Mouse (Mus musculus) neural tube, embryonic 13.5 days (tissue): Measurements from ENCODE around the gene Chic2. TPM values are rescaled to one million over a fixed set of nuclear protein-coding genes. Genes with fewer than 3 reads are reported as not detected.
A peak's percentile ranks its signal among the peaks of the same experiment; 100 is the strongest.

Experiments
- ATAC-seq: fragments of 200-750 bp; cut with Nextera tagmentation; 2 replicates; pipeline ENCODE4 v1.8.0; 2017; ENCODE audit warnings: low read depth, mild to moderate bottlenecking, moderate TSS enrichment, moderate library complexity
- H3K27ac ChIP-seq: fragments of 300-500 bp; sonication (generic); replicated peaks from 2 replicates; pipeline ENCODE4 v1.5.1; 2015; ENCODE audit warnings: moderate library complexity, mild to moderate bottlenecking, inconsistent platforms
- H3K27me3 ChIP-seq: fragments of 300-500 bp; sonication (generic); 2 replicates; pipeline ENCODE4 v1.6.1; 2015; ENCODE audit warnings: mild to moderate bottlenecking, inconsistent platforms
- H3K36me3 ChIP-seq: fragments of 300-500 bp; sonication (generic); 2 replicates; pipeline ENCODE4 v1.6.1; 2015; ENCODE audit warnings: mild to moderate bottlenecking, inconsistent platforms
- H3K4me1 ChIP-seq: fragments of 300-500 bp; sonication (generic); replicated peaks from 2 replicates; pipeline ENCODE4 v1.6.1; 2015; ENCODE audit warnings: inconsistent platforms
- H3K4me2 ChIP-seq: fragments of 300-500 bp; sonication (generic); 2 replicates; pipeline ENCODE4 v1.6.1; 2015; ENCODE audit warnings: inconsistent platforms, mild to moderate bottlenecking, moderate library complexity
- H3K4me3 ChIP-seq: fragments of 300-500 bp; sonication (generic); 2 replicates; pipeline ENCODE4 v1.5.1; 2015; ENCODE audit warnings: mild to moderate bottlenecking, inconsistent platforms
- H3K9ac ChIP-seq: fragments of 300-500 bp; sonication (generic); 2 replicates; pipeline ENCODE4 v1.6.1; 2015; ENCODE audit warnings: moderate library complexity, mild to moderate bottlenecking, inconsistent platforms
- H3K9me3 ChIP-seq: fragments of 300-500 bp; sonication (generic); 2 replicates; pipeline ENCODE4 v1.6.1; 2016; ENCODE audit warnings: inconsistent platforms
- WGBS: fragments of 180-500 bp; shearing (Covaris S2); methylation state at CpG from one replicate; pipeline ENCODE4 v1.1.7; 2015; 5-methylcytosine and 5-hydroxymethylcytosine counted together
- polyA plus RNA-seq: library from polyadenylated mRNA; unstranded; fragments of >200 nt; fragmentation: Nextera tagmentation; extraction: Ambion mirVana; gene quantifications from 2 replicates; pipeline ENCODE4 v1.2.1, GENCODE M21; 2015

Chic2 gene
- polyA plus RNA-seq, result 32.0 and 42.5 TPM in 2 replicates

DNA sequence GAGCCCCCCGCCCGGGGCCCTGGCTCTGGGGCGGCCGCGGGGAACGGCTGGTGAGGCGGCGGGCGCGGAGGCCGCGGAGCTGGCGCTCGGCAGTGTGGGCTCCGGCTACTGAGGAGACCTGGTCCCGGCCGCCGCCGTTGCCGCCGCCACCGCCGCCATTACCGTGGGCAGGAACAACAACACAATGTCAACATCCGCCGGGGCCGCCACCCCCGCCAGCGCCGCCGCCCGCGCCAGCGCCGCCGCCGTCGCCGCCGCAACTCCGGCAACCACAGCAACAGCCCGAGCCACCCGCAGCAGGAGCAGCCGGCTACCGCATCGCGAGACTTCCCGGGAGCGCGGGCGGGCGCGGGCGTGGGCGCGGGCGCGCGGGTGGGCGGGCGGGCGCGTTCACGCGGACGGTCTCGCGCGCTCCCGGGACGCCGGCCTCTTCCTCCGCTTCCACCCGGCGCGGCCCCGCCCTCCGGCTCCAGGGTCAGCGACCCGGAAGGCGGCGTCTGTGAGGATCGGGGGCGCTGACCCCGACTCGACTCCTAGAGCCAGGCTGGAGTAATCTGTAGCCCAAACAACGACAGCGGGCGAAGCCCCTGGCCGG, at the start of gene Chic2:
Gene Chic2, minus strand, starts transcription at position 465 of the 595 bp plus-strand sequence.
- Histone ChIP-seq H3K9ac (peak within 1 kb of the TSS; percentile 99), H3K27me3 (peaks cover 5% of the 10 kb centered on the region; the same call in 1 of the 2 replicates), H3K4me3 (peak within 1 kb of the TSS; percentile 96), H3K4me1 (peaks cover 25% of the 10 kb centered on the region), H3K9me3 (no peaks in the 10 kb centered on the region), H3K27ac (peak within 1 kb of the TSS; percentile 91), H3K4me2 (peak within 1 kb of the TSS; percentile 70), H3K36me3 (no peaks in the 10 kb centered on the region)
- ATAC-seq, result peak; percentile 93
- WGBS, result under 1% methylated on average over 72 of the region's 90 CpGs

GRCm38 (mm10) chr5:75085906-75086305, 41.3 kb upstream of the Chic2 start:
- Histone ChIP-seq H3K4me3 (no peak overlapping the region), H3K4me1 (peaks cover 26% of the 10 kb centered on the region), H3K9me3 (no peaks in the 10 kb centered on the region), H3K36me3 (no peaks in the 10 kb centered on the region), H3K4me2 (no peak overlapping the region), H3K27me3 (peaks cover 89% of the 10 kb centered on the region), H3K27ac (no peak overlapping the region), H3K9ac (no peak overlapping the region)
- 22% methylated on average over 4 of the region's 4 CpGs for WGBS
- no peak for ATAC-seq

- peak; percentile 55 for ATAC-seq
- under 1% methylated on average over 17 of the region's 17 CpGs for WGBS
- peaks cover 91% of the 10 kb centered on the region for H3K27me3 ChIP-seq
Measured at GRCm38 (mm10) chr5:75085521-75085875, 40.9 kb upstream of the Chic2 start.

GRCm38 (mm10) chr5:75084871-75085520, 40.4 kb upstream of the Chic2 start:
- no peak overlapping the region for H3K27ac ChIP-seq
- H3K4me2 ChIP-seq, result peak overlapping the region; percentile 33
- no peaks in the 10 kb centered on the region for H3K36me3 ChIP-seq
- peaks cover 26% of the 10 kb centered on the region for H3K4me1 ChIP-seq
- H3K9ac ChIP-seq, result no peak overlapping the region
- ATAC-seq, result peak; percentile 44
- H3K9me3 ChIP-seq, result no peaks in the 10 kb centered on the region
- H3K27me3 ChIP-seq, result peaks cover 96% of the 10 kb centered on the region
- H3K4me3 ChIP-seq, result no peak overlapping the region
- WGBS, result under 1% methylated on average over 25 of the region's 25 CpGs

More at GRCm38 (mm10) chr5:75085521-75085875, 40.9 kb upstream of the Chic2 start:
- H3K36me3 ChIP-seq, result no peaks in the 10 kb centered on the region
- H3K4me2 ChIP-seq, result no peak overlapping the region
- H3K27ac ChIP-seq, result no peak overlapping the region
- H3K4me1 ChIP-seq, result peaks cover 26% of the 10 kb centered on the region
- H3K9me3 ChIP-seq, result no peaks in the 10 kb centered on the region
- no peak overlapping the region for H3K4me3 ChIP-seq
- H3K9ac ChIP-seq, result no peak overlapping the region

GRCm38 (mm10) chr5:75084393-75084870, 39.9 kb upstream of the Chic2 start:
- Histone ChIP-seq H3K9ac (no peak overlapping the region), H3K27me3 (peaks cover 96% of the 10 kb centered on the region), H3K36me3 (no peaks in the 10 kb centered on the region), H3K27ac (no peak overlapping the region), H3K9me3 (no peaks in the 10 kb centered on the region), H3K4me1 (peaks cover 26% of the 10 kb centered on the region), H3K4me2 (peak overlapping the region; percentile 28; the same call in 1 of the 2 replicates), H3K4me3 (no peak overlapping the region)
- ATAC-seq, result no peak
- 1% methylated on average over 8 of the region's 8 CpGs for WGBS

GRCm38 (mm10) chr5:75083591-75084392, 39.2 kb upstream of the Chic2 start:
- Histone ChIP-seq H3K27ac (no peak overlapping the region), H3K27me3 (peaks cover 97% of the 10 kb centered on the region), H3K4me2 (peak overlapping the region; percentile 28), H3K4me3 (no peak overlapping the region), H3K9ac (no peak overlapping the region), H3K36me3 (no peaks in the 10 kb centered on the region), H3K9me3 (no peaks in the 10 kb centered on the region), H3K4me1 (peaks cover 26% of the 10 kb centered on the region)
- WGBS, result under 1% methylated on average over 27 of the region's 27 CpGs
- no peak for ATAC-seq

GRCm38 (mm10) chr5:75083061-75083460, 38.5 kb upstream of the Chic2 start:
- Histone ChIP-seq H3K27ac (no peak overlapping the region), H3K9me3 (no peaks in the 10 kb centered on the region), H3K4me3 (no peak overlapping the region), H3K4me1 (peaks cover 26% of the 10 kb centered on the region), H3K4me2 (peak overlapping the region; percentile 28), H3K36me3 (no peaks in the 10 kb centered on the region), H3K27me3 (peaks cover 98% of the 10 kb centered on the region), H3K9ac (no peak overlapping the region)
- WGBS, result under 1% methylated on average over 13 of the region's 14 CpGs
- ATAC-seq, result peak; percentile 34; the same call in 1 of the 2 replicates

GRCm38 (mm10) chr5:75082439-75082838, 37.9 kb upstream of the Chic2 start:
- Histone ChIP-seq H3K27ac (no peak overlapping the region), H3K4me3 (no peak overlapping the region), H3K27me3 (peaks cover 96% of the 10 kb centered on the region), H3K36me3 (no peaks in the 10 kb centered on the region), H3K4me1 (peaks cover 26% of the 10 kb centered on the region), H3K9ac (no peak overlapping the region), H3K4me2 (no peak overlapping the region), H3K9me3 (no peaks in the 10 kb centered on the region)
- ATAC-seq, result 0 out of 2 replicates have a peak, but pooled peaks have one; percentile 20
- 3% methylated on average over 6 of the region's 6 CpGs for WGBS

DNA sequence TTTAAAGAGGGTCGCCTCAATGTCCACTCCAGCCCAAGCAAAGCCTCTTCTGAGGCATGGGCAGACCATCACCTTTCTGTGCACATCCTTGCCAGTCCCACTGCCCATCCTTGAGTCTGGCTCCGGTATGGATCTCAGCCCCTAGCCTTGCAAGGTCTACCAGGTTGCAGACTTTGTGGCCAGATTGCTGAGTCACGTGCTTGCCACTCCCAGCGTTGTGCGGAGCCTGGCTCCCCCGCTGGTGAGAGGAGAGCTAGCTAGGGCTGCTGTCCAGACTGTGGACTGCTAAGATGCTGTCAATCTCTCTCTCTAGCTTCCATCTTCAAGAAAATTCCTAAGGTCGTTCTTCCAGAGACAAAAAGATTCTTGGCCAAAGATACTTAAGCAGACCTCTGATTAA, 35.0 kb upstream of the Chic2 start:
- ATAC-seq, result no peak
- no peaks in the 10 kb centered on the region for H3K36me3 ChIP-seq
- no peak overlapping the region for H3K4me2 ChIP-seq
- 4% methylated on average over 7 of the region's 7 CpGs for WGBS
- H3K27me3 ChIP-seq, result peaks cover 97% of the 10 kb centered on the region
- H3K4me3 ChIP-seq, result no peak overlapping the region
- H3K27ac ChIP-seq, result no peak overlapping the region
- no peaks in the 10 kb centered on the region for H3K9me3 ChIP-seq
- no peak overlapping the region for H3K9ac ChIP-seq
- peaks cover 43% of the 10 kb centered on the region for H3K4me1 ChIP-seq

- Histone ChIP-seq H3K4me3 (peak overlapping the region; percentile 41), H3K27ac (no peak overlapping the region), H3K36me3 (no peaks in the 10 kb centered on the region), H3K4me2 (peak overlapping the region; percentile 67), H3K27me3 (peaks cover 97% of the 10 kb centered on the region), H3K4me1 (peaks cover 53% of the 10 kb centered on the region), H3K9me3 (no peaks in the 10 kb centered on the region), H3K9ac (no peak overlapping the region)
- ATAC-seq, result no peak
- whole genome bisulfite sequencing, result under 1% methylated on average over 19 of the region's 19 CpGs
Measured at GRCm38 (mm10) chr5:75077051-75077380, 32.4 kb upstream of the Chic2 start.

GRCm38 (mm10) chr5:75076326-75077050, 31.9 kb upstream of the Chic2 start:
- Histone ChIP-seq H3K4me3 (peak overlapping the region; percentile 41), H3K9me3 (no peaks in the 10 kb centered on the region), H3K4me2 (peak overlapping the region; percentile 67), H3K9ac (0 out of 2 replicates have a peak overlapping the region, but pooled peaks have one; percentile 52), H3K27me3 (peaks cover 98% of the 10 kb centered on the region), H3K4me1 (peaks cover 58% of the 10 kb centered on the region), H3K36me3 (no peaks in the 10 kb centered on the region), H3K27ac (no peak overlapping the region)
- ATAC-seq, result no peak
- WGBS, result under 1% methylated on average over 17 of the region's 17 CpGs
